Mouse (Mus musculus) heart, postnatal 0 days (tissue): ENCODE measurements around the gene Mnt.

Source experiments
- CTCF ChIP-seq: IDR thresholded peaks from 2 replicates; pipeline ENCODE4 v1.5.1; 2016; ENCODE audit warnings: antibody characterized with exemption, control low read depth, low read depth
- EP300 ChIP-seq: IDR thresholded peaks from 2 replicates; pipeline ENCODE4 v1.6.1; 2016; ENCODE audit warnings: antibody characterized with exemption, low read depth

DNA sequence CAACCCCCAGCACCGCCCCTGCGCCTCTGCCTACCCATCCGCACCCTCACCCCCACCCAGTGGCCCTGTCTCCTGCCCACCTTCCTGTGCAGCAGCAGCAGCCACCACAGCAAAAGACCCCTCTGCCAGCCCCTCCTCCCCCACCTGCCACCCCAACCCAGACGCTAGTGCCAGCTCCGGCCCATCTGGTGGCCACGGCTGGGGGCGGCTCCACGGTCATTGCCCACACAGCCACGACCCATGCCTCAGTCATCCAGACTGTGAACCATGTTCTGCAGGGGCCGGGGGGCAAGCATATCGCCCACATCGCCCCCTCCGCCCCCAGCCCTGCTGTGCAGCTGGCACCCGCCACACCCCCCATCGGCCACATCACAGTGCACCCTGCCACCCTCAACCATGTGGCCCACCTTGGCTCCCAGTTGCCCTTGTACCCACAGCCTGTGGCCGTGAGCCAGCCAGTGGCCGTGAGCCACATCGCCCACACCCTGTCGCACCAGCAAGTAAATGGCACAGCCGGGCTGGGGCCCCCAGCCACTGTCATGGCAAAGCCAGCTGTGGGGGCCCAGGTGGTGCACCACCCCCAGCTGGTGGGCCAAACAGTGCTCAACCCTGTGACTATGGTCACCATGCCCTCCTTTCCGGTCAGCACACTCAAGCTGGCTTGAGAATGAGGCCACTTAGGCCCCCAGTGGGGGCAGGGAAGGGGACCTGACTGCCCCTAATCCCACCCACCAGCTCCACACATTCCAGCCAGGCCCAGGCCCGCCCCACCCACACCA is 12.1 kb downstream of the Mnt start:
- TF ChIP-seq CTCF: no peak
- TF ChIP-seq EP300: no peak
